Mouse (Mus musculus) bone marrow, adult 2 months (tissue): ENCODE results near the gene Gm9945. TPM values are rescaled to one million over a fixed set of nuclear protein-coding genes. Genes with fewer than 3 reads are reported as not detected.

ENCODE experiments used
- H3K27ac ChIP-seq: fragments of 200-500 bp; 2 replicates; pipeline ENCODE4 v1.5.1; 2012; ENCODE audit warnings: low read depth, mild to moderate bottlenecking, control low read depth, inconsistent platforms, low read length; ENCODE audit not compliant: control insufficient read depth, poor library complexity, insufficient read depth
- H3K4me1 ChIP-seq: fragments of 200-500 bp; 2 replicates; pipeline ENCODE4 v1.6.1; 2011; ENCODE audit warnings: low read length; ENCODE audit not compliant: control insufficient read depth, insufficient read depth
- H3K4me3 ChIP-seq: fragments of 200-500 bp; replicated peaks from 2 replicates; pipeline ENCODE3; 2011; ENCODE audit warnings: mild to moderate bottlenecking, low read depth, low read length, control low read depth; ENCODE audit not compliant: control insufficient read depth
- CTCF ChIP-seq: fragments of 200-500 bp; IDR thresholded peaks from 2 replicates; pipeline ENCODE4 v1.5.1; 2011; ENCODE audit warnings: low read length, control low read depth; ENCODE audit not compliant: control insufficient read depth, insufficient read depth
- POLR2A ChIP-seq: fragments of 200-500 bp; IDR thresholded peaks from 2 replicates; pipeline ENCODE4 v1.6.1; 2011; ENCODE audit warnings: low read depth, mild to moderate bottlenecking, control low read depth, low read length, borderline replicate concordance; ENCODE audit not compliant: control insufficient read depth
- WGBS: fragments of 180-500 bp; shearing (Covaris S2); methylation state at CpG from one replicate; pipeline ENCODE4 v1.1.7; 2018; 5-methylcytosine and 5-hydroxymethylcytosine counted together
- polyA plus RNA-seq: library from polyadenylated mRNA; stranded (reverse); fragments of >200 nt; gene quantifications from 2 replicates; pipeline ENCODE4 v1.2.4, GENCODE M21; 2011; ENCODE audit warnings: low replicate concordance; ENCODE audit not compliant: missing spikeins, insufficient read depth, insufficient read length

Gm9945 gene
- polyA plus RNA-seq, 1 experiment, result not detected

DNA sequence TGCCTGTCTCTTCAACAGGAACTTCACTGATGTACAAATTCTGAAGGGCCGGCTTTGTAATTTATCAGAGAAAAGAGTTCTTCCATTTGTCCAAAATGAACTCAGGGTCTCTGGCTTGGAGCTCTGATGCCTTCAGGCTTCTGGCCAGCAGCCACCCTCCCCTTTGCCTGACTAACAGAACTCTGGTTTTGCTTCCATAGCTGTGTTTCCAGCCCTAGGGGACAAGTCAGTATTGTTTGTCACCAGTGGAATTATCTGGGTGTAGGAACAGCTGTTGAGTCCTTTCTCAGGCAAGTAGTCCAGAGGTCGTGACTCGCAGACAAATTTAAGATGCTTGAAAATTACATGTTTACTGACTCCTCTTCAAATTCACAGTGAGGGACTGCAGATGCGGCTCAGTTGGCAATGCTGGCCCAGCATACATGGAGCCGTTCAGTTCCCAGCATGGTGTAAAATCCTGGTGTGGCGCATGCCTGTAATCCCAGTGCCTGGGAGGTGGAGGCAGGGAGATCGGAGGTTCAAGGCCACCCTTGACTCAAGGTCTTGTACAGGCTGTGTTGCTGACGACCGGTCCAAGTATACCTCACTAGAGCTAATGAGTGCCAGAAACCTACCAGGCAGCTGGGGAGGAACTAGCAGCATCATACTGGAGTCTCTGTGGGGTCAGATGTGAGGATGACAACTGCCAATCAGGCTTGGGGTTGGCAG lies 27.3 kb downstream of the Gm9945 start:
- TF ChIP-seq CTCF, result no peak
- TF ChIP-seq POLR2A, result no peak
- Histone ChIP-seq H3K27ac (no peak overlapping the region), H3K4me3 (no peak overlapping the region), H3K4me1 (no peaks in the 10 kb centered on the region)
- 88% methylated on average over 9 of the region's 9 CpGs for WGBS

DNA sequence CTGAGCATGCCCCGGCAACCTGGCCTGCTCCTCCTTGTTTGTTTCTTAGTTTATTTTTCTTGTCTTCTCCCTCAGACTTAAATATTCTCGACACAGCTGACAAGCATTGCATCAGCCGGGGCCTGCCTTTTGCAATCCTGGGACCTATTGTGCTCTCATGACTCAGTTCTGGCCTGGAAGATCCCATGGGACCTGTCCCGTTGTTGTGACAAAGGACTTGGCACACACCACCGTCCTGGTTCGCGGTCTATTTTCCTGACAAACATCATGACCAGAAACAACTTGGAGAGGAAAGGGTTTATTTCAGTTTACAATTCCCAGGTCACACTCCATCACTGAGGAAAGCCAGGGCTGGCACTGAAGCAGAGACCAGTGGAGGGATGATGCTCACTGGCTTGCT lies 28.2 kb downstream of the Gm9945 start:
- 77% methylated on average over 7 of the region's 7 CpGs for WGBS
- Histone ChIP-seq H3K4me3 (no peak overlapping the region), H3K27ac (no peak overlapping the region), H3K4me1 (no peaks in the 10 kb centered on the region)
- TF ChIP-seq CTCF (no peak), POLR2A (no peak)

DNA sequence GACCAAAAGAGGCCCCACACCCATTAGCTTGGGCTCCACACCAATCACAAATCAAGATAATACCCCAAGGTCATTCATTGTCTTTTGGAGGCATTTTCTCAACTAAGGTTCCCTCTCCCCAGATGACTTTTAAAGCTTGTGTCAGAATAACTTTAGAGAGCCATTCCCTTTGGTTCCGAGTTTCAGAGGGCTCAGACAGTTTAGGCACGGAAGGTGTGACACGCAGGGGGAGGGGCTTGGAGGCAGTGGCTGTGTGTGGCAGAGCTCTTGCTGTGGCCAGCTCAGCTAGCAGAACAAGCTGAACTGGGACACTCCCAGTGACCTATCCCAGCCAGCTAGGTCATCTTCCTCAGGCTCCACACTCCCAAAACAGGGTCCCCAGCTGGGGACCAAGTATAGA lies 28.6 kb downstream of the Gm9945 start:
- H3K4me3 ChIP-seq, result no peak overlapping the region
- no peak overlapping the region for H3K27ac ChIP-seq
- WGBS, result 82% methylated on average over 3 of the region's 3 CpGs
- TF ChIP-seq POLR2A (no peak), CTCF (no peak)
- no peaks in the 10 kb centered on the region for H3K4me1 ChIP-seq

DNA sequence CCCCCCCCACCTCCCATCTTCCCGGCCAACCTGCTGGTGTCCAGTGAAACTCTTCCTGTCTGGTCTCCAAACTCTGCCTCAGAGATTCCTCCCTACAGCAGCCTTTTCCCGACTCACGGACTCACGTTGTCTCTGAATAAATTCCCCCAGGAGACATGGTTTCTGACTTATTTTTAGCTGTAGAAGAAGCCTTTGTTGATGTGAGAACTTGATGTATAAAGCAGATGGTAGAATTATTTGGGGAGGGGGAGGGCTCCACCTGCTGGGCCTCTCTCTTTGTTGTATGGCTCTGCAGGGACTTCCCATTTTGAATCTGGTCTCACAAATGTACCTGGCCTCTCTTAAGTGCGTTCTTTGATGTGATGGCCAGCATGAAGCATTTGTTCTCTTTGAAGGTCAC lies 30.4 kb downstream of the Gm9945 start:
- WGBS, result 62% methylated on average over 5 of the region's 5 CpGs
- TF ChIP-seq POLR2A (no peak), CTCF (no peak)
- Histone ChIP-seq H3K4me1 (no peaks in the 10 kb centered on the region), H3K4me3 (no peak overlapping the region), H3K27ac (no peak overlapping the region)

DNA sequence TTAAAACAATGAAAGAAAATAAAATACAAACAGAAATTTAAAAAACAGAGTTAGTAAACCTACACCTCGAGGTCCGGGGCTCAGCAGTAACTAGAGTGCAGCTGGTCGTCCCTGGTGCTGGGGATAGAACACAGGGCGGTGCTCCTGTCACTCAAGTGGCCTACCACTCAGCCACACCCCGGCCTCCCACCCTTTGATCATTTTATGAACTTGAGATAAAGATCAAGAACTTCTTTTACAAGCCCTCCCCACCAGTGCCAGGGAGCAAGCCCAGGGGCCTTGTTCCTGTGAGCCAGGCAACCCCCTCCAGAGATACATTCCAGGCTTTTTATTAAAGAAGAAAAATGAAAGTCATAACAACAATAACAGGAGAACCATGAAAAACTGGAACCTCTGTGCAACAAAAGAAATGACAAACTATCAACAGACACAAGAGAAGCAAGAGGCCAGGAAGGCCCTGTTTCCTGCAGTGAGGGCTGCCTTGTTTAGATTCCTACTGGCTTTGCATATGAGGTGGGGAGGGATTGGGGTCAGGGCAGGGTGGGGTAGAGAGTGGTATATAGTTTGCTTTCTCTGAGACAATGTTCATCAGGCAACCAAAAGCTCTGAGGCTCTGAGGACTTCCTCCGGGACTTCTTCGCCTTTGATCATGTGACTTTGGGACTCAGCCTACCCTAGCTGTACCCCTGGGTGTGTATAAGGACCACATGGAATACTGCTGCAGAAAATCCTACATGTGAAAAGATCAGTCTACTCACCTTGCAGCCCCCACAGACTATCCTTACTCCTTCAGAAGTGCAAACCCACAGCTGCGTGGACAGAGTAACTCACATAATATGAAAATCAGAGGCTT lies 37.0 kb downstream of the Gm9945 start:
- Histone ChIP-seq H3K27ac (no peak overlapping the region), H3K4me3 (no peak overlapping the region), H3K4me1 (peaks cover 1% of the 10 kb centered on the region; the same call in 1 of the 2 replicates)
- WGBS, result 29% methylated on average over 8 of the region's 8 CpGs
- TF ChIP-seq CTCF (no peak), POLR2A (no peak)

DNA sequence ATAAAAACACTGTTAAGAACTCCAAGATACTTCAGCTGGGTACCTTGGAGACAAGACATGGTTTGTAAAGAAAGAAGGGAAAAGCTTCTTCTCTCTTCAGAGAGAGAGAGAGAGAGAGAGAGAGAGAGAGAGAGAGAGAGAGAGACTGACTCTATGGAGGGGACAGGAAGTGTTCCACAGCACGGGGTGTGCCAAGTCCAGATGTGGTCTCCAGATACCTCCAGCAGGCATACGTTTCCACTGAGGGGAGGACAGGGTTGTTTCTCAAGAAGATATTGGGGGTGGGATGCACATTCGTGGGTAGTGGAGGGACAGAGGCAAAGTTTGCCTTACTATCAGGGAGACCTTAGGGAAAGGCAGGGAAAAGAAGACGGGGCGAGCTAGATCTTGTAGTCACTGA lies 38.8 kb downstream of the Gm9945 start:
- H3K4me3 ChIP-seq, result no peak overlapping the region
- 37% methylated on average over 5 of the region's 5 CpGs for WGBS

DNA sequence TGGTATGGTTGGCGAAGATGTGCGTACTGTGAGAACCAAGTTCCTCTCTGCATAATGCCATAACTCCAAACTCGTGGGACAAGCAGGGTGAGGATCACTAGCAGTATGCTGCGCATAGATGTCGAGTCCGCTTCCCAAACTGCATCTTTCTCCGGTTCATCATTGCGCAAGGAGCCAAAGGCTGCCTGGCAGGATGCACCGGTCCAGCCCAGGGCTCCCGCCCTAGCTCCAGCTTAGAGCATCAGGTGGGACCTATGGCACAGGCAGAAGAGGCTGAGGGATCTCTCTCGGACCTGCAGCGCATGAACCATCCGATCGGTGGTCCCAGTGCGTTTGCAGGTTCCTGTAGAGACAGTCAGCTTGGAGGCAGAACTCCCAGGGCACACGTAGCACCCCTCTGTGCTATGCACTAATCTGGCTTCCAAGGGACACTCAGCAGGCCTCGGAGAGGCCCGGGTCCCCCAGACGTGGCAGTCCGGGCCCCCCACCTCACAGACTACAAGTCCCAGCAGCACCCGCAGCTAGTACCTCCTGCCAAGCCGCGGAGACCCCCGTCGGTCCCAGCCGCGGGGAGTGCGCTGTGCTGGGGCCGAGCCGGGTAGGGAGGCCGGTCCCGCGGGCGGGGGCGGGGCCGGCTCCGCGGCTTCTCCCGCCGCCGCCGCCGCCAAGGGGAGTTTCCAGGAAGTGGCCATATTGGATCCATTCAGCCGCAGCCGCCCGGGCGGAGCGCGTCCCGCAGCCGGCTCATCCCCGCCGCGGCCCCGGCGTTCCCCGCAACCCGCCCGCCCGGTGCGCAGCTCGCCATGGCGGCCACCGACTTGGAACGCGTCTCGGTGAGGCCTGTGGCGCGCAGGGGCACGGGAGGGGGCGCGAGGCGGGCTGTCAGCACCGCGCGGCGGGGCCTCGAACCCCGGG lies 39.5 kb downstream of the Gm9945 start, which contains the start of gene Sept8:
TSS of gene Sept8 (plus strand) at position 51 of the 915 bp plus-strand sequence.
- Histone ChIP-seq H3K4me3 (peak within 1 kb of the TSS; percentile 70), H3K4me1 (peaks cover 1% of the 10 kb centered on the region; the same call in 1 of the 2 replicates), H3K27ac (peak within 1 kb of the TSS; percentile 85)
- 0 out of 2 replicates have a peak, but pooled peaks have one; percentile 20 for TF ChIP-seq POLR2A
- TF ChIP-seq CTCF, result no peak
- 7% methylated on average over 79 of the region's 79 CpGs for WGBS

More for the DNA sequence above, 38.8 kb downstream of the Gm9945 start:
- TF ChIP-seq POLR2A (no peak), CTCF (no peak)
- H3K4me1 ChIP-seq, result peaks cover 1% of the 10 kb centered on the region; the same call in 1 of the 2 replicates
- 0 out of 2 replicates have a peak overlapping the region, but pooled peaks have one; percentile 85 for H3K27ac ChIP-seq
